Mouse (Mus musculus): ENCODE data around the gene Card9.
"Not testable (repeated sequence)": the region's sequence is repeated elsewhere in the genome, so short reads cannot be mapped to it uniquely, and the experiment has no call there.

The Card9 gene

GRCm38 (mm10) chr2:26360772-26361171 is at the start of gene Card9:
TSS of gene Card9 (minus strand) at chr2:26360918.
- peak in 1 of 2 experiments; percentile 4 for DNase-seq

- peak; percentile 51 to 58 for DNase-seq
These were observed 49.4 kb upstream of the Card9 start for GRCm38 (mm10) chr2:26410091-26410490.

- no peak for DNase-seq
These were observed 48.6 kb upstream of the Card9 start for GRCm38 (mm10) chr2:26409362-26409761.

GRCm38 (mm10) chr2:26408515-26409356 is 48.0 kb upstream of the Card9 start, which contains the start of gene Inpp5e:
TSS of gene Inpp5e (minus strand) at chr2:26409203.
- DNase-seq: peak; percentile 99 to 100

GRCm38 (mm10) chr2:26403306-26403705 is 42.6 kb upstream of the Card9 start:
- DNase-seq: no peak

DNA sequence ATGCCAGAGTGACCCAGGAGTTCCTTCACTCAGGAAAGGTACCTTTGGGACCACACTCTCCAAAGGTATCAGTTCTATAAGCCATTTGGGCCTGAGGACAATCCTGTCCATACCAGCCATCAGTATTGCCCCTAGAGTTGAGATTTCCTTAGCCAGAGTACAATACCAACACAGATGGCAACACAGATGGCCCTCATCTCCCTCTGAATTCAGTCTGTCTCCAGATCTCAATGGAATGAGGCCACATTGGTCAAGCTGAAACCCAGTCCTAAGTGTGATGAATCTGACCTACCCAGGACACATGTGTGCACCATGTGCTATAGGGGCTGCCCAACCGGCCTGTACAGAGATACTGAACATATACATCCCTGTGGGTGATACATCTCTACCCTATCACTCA is 41.5 kb upstream of the Card9 start:
- DNase-seq: peak; percentile 48 to 58

DNA sequence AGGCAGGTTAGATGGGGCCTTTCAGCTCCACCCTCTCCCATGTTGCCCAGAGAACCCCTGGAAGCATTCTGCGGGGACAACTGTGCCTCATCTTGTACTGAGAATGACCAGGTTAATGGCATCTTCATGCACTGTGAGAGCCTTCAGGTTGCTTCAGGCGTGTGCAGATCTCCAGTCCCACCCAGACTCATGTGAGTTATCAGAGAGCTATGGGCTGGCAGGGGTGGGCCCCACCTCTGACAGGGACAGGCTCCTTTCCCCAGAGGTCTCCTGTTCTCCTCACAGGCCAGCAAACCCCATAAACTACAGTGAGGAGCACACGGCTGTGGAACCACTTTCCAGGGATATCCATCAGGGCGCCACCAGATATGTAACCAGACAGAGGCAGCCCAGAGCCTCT is 40.3 kb upstream of the Card9 start:
- DNase-seq: no peak

DNA sequence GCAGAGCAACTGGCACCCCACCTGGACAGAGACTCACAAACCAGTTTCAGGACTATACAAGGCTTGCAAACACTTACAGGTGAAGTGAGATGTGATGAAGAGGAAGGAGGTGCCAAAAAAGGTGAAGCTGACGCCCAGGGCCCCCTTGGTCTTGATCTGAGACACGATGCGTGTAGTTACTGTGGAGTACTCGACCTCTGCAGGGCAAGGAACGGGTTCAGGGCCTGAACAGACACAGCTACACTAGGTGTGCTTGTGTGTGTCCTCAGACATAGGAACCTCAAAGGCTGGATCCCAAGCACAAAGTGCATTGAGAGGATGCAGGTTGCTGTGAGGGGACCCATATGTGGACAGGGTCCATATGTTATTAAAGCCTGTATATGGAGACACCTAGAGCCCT is 39.6 kb upstream of the Card9 start:
- no peak for DNase-seq

- DNase-seq: no peak
These were observed 38.9 kb upstream of the Card9 start for GRCm38 (mm10) chr2:26399647-26400046.

- DNase-seq: no peak
These were observed 38.3 kb upstream of the Card9 start for GRCm38 (mm10) chr2:26398978-26399377.

GRCm38 (mm10) chr2:26391617-26392016 is 30.9 kb upstream of the Card9 start:
- no peak for DNase-seq

- no peak for DNase-seq
These were observed 30.2 kb upstream of the Card9 start for GRCm38 (mm10) chr2:26390954-26391353.

DNA sequence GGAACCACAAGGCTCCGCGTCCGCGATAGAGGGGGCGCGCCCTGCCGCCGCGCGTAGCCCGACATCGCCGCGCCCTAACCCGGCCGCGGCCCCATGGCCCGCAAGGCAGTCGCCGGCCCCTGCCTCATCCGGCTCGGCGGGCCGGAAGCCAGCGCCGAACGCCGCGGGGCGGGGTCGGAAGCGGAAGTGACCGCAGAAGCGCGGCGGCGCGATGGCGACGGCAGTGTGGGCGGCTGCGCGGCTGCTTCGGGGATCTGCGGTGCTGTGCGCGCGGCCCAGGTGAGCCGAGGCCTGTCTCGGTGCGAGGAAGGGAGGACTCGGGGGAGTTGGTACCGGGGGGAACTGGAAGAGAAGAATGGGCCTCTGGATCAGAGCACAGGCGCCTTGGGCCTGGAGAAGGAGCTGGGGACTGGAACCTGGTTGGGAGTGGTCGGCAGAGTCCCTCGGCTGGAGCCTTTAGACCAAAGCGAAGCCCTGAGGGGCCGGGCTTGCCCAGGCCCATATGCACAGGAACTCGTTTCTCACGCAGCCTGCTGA is 28.5 kb upstream of the Card9 start, which contains the start of the genes Entr1 and Pmpca:
Gene Entr1 (minus strand): TSS at position 163 of the 537 bp plus-strand sequence.
Gene Pmpca (plus strand): TSS at position 186 of the 537 bp plus-strand sequence.
- peak; percentile 80 to 87 for DNase-seq

DNA sequence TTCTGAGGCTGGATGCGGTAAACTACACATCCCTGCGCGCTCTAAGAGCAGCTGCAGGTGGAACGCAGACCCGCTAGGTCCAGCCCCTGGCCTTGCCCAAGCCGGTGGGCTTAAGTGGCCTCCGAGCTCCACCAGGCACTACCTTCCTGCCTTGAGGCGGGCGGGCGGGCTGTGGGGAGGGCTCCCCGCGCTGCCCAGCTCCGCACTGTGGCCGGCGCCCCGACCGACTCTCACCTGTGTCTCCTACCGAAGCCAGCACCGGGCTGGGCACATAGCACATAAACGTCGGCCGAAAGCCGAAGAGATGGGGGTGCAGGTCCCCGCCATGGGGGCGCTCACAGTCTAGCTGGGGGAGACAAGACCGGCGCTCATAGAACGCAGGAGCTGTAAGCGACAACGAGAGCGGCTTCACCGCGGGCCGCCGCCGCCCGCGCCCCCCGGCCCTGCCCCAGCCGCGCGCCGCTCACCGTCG is 28.0 kb upstream of the Card9 start:
- DNase-seq: peak; percentile 31 to 37

DNA sequence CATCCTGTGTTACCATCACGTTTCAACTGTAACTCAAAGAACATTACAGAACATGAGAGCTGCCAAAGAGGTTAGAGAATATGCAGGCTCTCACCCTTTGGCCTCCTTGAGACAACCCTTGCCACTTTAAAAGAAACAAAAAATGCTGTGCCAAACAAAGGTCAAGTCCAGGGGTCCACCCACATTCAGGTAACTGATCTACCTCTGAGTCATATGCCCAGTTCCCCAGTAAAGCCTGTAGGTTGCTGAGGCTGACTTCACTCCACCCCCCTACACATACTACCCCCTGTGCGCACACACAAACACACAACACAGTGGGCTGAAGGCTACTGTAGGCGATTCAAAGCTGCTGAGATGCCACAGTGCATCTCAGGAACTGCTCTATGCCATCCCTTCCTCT is 27.0 kb upstream of the Card9 start:
- DNase-seq: no peak

GRCm38 (mm10) chr2:26380871-26381270 is 20.2 kb upstream of the Card9 start:
- not testable (repeated sequence) for DNase-seq

GRCm38 (mm10) chr2:26380131-26380771 is 19.5 kb upstream of the Card9 start, which contains the start of gene Snapc4:
TSS of gene Snapc4 (minus strand) at chr2:26380653.
- DNase-seq: peak; percentile 80 to 83

DNA sequence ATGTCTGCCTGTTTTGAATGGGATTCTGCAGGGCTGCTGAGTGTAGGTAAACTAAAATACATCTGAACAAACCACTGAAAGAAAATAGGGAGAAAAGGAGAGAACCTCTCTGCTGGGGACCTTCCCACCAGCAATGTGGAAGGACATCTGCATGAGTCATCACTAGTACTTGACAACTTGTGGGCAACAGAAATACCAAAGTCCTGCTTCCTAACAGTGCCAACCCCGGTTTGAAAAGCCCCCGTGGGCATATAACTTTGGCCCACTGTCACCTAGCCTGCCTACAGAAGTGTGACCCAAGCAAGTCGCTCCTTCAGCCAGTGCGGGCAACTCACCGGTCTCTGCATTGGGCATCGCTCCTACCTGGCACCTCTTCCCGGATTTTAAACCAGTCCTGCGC is 11.7 kb upstream of the Card9 start:
- no peak for DNase-seq

DNA sequence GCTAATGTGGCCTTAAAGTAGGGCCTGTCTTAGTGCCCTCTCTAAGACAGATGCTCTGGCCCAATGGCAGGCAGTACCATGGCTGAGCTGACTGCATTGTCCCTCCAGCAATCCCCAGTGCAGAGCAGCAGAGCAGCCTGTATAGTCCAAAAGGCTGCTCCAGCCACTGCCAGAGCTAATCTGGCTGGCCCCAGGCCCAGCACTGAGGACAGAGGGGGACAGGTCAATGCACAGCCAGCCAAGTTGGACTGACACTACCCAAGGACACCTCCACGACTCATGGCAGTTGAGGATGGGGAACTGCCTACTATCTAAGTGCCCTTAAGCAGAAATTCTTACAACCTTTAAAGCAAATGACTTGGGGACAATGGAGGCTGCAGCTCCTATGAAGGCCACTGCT is 7.9 kb upstream of the Card9 start:
- no peak for DNase-seq

DNA sequence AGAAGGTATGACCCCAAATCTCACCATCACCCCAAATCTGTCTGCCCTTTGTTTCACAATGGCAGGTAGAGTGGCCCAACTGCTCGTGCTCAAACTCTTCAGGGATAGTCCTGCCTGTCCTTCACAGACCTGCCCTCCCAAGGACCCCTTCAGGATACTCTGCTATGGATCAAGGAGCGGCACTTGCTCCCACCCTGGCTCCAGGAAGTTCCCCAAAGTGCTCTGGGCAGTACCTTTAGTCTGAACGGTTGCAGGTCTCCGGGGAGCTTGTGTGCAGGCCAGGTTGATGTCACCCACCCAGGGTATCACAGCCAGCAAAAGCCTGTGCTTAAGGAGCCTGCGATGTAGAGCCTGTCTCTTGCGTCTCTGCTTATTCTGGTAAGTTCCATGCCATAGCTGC is 7.2 kb upstream of the Card9 start:
- no peak for DNase-seq

DNA sequence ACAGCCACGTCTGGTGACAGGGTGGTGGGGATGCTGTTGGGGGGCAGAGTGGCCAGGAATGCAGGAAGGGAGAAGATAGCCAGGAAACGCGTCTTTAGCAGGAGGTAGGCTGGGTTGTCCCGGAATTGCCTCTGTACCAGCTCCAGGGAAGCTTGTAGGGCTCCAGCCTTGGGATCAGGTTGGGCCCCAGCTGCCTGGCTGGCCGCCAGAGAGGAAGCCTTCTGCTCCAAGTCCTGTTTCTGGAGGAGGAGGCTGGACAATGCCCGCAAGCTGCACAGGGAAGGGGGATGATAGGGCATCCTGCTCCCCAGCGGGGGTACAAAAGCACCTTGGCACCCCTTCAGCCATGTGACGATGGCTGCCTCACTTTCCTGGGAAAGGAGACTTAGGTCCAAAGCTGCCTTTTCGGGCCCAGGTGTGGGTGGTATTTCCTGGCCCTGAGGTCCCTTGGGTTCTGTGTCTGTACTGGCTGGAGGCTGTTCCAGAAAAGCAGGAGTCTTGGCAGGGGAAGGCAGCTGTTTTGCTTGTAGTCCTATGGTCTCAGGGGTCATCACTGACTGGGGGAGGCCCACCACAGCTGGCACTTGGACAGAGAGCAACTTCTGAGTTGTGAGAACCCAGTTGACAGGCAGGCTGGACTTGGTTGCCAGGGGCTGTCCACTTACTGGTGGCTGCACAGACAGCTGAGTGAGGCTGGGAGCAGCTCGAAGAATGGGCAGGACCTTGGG is 4.2 kb upstream of the Card9 start:
- peak; percentile 62 to 76 for DNase-seq

- DNase-seq: no peak
These were observed 2.8 kb upstream of the Card9 start for GRCm38 (mm10) chr2:26363481-26363880.

DNA sequence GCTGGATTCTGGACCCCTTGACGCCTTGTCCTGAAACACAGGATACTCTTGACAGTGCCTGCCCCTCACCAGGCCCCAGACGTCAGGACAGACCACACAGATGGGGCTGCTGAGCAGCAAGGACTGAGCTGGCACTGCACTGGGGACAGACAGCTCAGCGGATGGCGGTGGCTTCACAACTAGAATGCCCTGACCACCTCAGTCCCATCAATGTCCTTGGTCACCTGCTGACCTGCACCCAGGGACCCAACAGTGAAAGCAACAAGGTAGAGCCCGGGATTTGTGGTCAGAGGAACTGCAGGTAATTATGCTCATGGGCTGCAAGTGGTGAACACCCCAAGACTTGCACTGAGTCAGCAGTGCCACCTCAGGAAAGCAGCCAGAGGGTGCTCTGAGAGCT is 2.3 kb upstream of the Card9 start:
- no peak for DNase-seq
